Mouse (Mus musculus): Measurements from ENCODE around the gene Znrf1.

DNA sequence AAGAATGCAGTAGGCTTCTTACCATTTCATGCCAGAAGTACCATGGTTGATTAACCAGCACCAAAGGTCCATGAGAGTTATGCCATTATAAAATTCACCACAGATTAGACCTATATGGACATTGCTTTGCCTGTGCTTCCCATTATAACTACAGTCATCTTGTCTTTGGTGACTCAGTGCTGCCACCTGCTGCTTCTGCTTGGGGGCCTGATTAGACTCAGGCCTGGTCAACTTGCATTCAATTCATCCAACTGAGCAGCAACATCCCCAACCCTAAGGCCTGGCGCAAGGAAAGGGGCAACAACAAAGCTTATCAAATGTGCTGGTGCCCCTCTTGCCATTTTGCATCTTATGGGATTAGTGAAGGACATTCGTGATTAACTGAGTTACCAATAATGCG lies 126.6 kb downstream of the Znrf1 start:
- TF ChIP-seq POLR2A (IDR thresholded peaks at IDR 0.05; ENCODE audit: borderline replicate concordance, control insufficient read depth, low read depth, low read length): no peak
- peak; percentile 82 for TF ChIP-seq CTCF (IDR thresholded peaks at IDR 0.05; ENCODE audit: control insufficient read depth, insufficient read depth, low read length)
